Mouse (Mus musculus) thymus, postnatal 0 days (tissue): ENCODE data around the gene Rpl5. TPM values are rescaled to one million over a fixed set of nuclear protein-coding genes. Genes with fewer than 3 reads are reported as not detected.

Experiments
- DNase-seq: peaks from one replicate; pipeline ENCODE4 v3.0.0-alpha.2; 2015; ENCODE audit warnings: low spot score
- polyA plus RNA-seq: library from polyadenylated mRNA; unstranded; fragments of >200 nt; fragmentation: Nextera tagmentation; extraction: Ambion mirVana; gene quantifications from 2 replicates; pipeline ENCODE4 v1.2.1, GENCODE M21; 2015

Gene Rpl5
- polyA plus RNA-seq: 54.9 and 67.3 TPM in 2 replicates

- DNase-seq: peak; percentile 96
These were observed at the start of gene Rpl5 for GRCm38 (mm10) chr5:107900206-107901013. Gene Rpl5, plus strand, starts transcription at chr5:107900502.

DNA sequence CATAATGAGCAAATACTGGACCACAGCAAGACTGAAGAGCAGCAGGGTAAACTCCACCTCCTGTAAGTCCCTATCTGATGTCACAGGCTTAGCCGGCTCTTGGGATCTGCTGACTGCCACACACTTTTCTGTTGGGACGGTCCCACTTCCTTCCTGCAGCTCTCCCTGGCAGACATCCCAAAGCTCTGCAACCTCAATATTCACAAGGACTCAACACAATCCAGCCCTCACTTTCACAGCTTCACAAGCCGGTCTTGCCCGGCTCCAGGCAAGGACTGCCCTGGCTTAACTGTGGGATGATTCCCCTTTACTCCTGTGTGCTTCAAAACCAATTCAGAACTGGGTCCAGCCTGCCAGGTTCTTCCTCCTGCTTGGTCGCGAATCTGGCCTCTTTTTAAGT lies 46.5 kb upstream of the Rpl5 start:
- no peak for DNase-seq

DNA sequence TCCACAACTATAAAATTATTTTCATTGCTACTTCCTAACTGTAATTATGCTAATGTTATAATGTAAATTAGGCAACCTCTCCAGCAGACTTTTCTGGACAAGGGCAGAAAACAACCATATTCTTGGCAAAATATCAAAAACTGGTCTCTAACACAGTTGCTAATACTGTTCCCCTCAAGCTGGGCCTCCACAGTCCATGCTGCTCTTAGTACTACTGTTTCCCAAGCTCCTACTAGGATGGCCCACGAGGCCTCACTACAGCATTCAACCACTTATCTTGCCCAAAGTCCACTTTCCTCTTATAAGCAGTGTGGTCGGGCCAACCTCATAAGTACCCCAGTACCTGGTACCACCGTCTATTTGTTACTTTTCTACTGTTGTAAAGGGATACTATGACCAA lies 45.7 kb upstream of the Rpl5 start:
- no peak for DNase-seq

GRCm38 (mm10) chr5:107855546-107855945 lies 44.8 kb upstream of the Rpl5 start:
- DNase-seq: no peak

DNA sequence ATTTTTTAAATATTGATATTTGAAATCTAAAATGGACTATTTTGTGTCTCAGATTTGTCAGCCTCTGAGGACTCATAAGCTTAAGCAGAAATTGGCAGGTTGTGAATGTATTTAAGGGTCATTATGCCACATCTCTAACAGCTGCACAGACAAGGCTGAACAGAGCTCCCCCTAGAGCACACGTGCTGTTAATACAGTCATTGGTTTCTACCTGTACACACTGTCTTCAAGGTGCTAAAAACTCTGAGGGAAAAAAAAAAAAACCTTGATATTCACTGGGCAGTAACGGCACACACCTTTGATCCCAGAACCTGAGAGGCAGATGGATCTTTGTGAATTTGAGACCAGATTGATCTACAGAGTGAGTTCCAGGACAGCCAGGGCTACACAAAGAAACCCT lies 41.3 kb upstream of the Rpl5 start:
- DNase-seq: peak; percentile 50

DNA sequence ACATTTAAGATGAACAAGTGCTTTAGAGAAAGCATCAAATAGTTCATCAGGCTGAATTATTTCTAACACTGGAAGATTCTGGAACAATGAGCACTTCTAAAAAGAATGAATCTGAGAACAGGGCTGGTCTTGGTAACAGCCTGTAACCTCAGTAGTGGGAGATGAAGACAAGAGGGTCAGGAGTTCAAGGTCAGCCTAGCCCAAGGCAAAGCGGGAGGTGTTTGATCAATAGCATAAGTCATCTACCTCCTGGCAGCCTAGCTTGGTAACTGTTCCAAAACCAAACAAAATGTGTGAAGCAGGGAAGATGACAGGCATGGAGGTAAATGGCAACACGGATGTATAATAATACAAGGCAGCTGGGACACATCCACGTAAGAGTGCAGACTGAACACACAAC lies 36.3 kb upstream of the Rpl5 start:
- no peak for DNase-seq

DNA sequence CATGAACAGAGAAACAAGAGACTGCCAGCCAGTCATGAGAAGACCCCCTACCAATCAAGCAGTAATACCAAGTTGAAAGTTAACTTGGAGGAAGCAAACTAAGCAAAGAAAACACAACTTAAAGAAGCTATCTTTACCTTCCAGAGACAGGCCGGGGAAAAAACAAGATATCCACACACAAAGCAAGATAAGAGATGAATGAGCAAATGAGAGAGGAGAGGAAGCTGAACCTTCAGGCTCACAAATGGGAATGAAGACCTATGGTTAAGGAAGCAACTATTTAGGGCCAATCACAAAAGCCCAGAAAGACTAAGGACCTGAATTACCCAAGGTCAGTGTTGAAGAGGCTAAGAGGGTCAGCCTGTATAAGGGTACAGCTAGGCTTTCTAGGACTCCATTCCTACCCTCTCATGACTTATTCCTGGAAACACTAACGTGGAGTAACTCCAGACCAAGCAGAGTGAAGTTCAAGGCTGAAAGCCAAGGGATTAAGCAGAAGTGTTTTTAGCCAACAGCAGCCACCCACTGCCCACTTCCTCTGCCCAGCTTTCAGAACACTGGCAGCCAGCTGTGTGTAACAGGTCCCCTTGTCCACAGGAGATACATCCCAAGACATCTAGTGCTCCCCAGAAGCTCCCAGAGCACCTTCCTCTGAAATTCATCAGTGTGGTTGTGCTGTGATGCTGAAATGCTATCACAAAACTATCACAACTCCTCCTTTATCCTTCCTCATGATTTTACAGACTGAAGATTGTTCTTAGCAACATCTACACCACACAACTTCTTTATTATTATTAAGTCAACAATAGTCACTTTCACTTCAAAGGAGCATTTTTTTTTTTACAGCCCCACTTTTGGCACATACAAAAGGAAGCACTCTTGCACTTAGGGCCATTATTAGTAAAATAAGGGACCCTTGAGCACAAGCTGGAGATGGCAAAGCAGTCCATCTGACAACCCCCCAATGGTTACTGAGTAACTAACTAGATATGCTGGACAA lies 33.9 kb upstream of the Rpl5 start:
- DNase-seq: no peak

GRCm38 (mm10) chr5:107867970-107868904 lies 32.1 kb upstream of the Rpl5 start:
- peak; percentile 62 for DNase-seq

GRCm38 (mm10) chr5:107868905-107869424 lies 31.3 kb upstream of the Rpl5 start:
- peak; percentile 59 for DNase-seq

DNA sequence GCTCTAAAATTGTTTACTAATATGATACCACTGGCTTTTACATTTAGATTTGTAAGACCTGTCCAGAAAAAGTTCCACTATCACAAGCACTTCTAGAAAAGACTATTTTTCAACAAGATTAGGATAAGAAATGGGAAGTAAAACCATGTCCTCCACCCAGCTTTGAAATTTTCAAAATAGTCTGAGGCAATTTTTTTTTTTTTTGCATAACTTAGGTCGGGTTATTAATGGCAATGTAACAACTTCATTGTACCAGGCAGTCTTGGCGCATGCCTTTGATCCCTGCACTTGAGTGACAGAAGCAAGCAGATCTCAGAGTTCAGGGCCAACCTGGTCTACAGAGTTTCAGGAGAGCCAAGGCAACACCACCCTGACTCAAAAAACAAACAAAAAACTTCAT lies 30.6 kb upstream of the Rpl5 start:
- DNase-seq: no peak

GRCm38 (mm10) chr5:107873330-107873729 lies 27.0 kb upstream of the Rpl5 start:
- DNase-seq: no peak

- peak; percentile 21 for DNase-seq
These were observed 26.4 kb upstream of the Rpl5 start for GRCm38 (mm10) chr5:107873886-107874302.

GRCm38 (mm10) chr5:107874561-107875260 lies 25.6 kb upstream of the Rpl5 start, which contains the start of gene Evi5:
Gene Evi5, minus strand, starts transcription at chr5:107875107.
- no peak for DNase-seq

DNA sequence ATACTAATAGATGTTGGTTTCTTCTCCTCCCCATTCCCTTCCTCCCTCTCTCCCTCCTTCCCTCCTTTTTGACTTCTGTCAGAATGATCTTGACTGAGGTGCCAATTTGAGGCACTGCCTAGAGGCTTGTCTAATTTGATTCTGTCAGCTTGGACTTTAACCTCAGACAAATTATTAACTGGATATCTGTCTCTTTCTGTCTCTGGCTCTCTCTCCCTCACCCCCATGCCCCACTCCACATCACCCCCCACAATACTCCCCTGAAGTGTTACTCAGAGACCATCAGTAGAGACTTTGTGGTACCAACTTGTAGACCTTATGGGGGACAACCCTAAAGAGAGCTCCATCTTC lies 25.1 kb upstream of the Rpl5 start:
- DNase-seq: no peak

DNA sequence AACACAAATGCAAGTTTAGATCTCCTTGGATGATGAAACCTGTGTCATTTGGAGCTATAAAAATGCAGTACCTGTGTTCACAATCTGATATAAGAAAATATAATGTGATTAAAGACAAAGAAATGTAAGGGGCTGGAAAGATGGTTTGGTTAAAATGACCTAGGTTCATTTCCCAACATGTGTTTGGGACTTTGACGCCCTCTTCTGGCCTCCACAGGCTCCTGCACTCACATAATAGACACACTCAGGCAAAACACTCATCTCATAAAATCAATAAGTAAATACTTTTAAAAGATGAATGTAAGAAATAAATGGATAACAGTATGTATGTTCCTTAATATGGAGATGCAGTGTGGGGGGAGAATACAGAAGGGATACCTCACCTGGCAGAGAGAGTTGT lies 23.2 kb upstream of the Rpl5 start:
- DNase-seq: no peak

GRCm38 (mm10) chr5:107880710-107881109 lies 19.6 kb upstream of the Rpl5 start:
- no peak for DNase-seq

DNA sequence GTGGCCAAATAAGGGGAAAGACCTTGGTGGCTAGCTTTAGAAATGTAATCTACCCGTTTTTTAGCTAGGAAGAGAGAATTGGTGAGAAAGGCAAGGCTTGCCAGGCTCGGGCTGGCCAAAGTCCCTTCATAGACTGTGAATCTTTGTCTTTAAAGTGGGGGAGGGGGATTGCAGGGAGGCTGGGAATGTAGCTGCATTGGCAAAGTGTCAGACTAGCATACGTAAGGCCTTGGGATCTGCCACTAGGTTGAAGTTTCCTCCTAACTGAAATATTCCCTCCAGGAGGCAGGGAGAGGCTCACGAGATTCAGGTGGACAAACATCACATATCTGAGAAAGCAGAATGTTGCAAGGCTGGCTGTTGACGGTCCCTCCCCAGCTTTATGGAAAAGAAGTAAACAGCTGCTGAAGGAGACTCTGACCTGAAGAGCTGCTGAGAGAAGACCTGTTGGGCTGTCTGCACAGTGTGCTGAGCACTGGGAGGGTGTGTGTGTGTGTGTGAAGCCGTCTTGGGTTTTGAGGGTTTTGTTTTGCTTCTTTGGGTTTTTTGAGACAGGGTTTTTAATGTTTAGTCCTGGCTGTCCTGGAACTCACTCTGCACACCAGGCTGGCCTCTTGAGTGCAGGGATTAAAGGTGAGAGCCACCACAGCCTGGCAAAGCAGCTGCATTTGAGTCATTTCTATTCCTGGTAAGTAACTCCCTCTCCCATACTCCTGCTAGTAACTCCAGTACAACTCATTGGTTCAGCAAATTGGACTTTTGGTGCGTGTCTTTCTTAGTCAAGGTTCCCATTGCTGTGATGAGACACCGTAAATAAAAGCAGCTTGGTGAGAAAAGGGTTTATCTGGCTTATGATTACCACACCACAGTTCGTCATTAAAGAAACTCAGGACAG lies 10.1 kb upstream of the Rpl5 start:
- DNase-seq: no peak

GRCm38 (mm10) chr5:107891515-107891914 lies 8.8 kb upstream of the Rpl5 start:
- peak; percentile 19 for DNase-seq

- no peak for DNase-seq
These were observed 5.6 kb upstream of the Rpl5 start for GRCm38 (mm10) chr5:107894676-107895075.
